Mouse (Mus musculus): ENCODE measurements at regions not wholly inside any gene's neighbourhood (a gene's known extent, or its start where the extent isn't known, plus 50 kb on each side); places are given as distances from the start of the nearest gene placed in this dataset.
A peak's percentile ranks its signal among the peaks of the same experiment; 100 is the strongest.

DNA sequence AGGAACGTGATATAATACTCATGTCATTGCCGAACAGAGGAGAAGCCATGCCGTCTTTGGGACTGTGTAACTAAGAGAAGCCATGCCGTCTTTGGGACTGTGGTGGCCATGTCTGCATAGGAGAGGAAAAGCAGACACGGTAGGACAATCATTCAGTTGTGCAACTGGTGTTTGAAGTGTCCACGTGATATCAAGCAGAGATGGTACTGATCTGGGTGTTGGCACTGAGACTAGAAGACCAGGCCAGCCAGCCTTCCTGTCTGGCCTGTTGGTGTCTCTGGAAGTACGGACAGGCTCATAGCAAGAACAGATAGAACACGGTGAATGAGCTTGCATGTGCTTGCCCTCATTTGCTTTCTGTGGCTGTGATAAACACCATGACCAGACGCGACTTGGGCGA, 175.7 kb downstream of the Slc38a4 start:
- DNase-seq (ENCODE audit: low spot score in 2 of 2): no peak

DNA sequence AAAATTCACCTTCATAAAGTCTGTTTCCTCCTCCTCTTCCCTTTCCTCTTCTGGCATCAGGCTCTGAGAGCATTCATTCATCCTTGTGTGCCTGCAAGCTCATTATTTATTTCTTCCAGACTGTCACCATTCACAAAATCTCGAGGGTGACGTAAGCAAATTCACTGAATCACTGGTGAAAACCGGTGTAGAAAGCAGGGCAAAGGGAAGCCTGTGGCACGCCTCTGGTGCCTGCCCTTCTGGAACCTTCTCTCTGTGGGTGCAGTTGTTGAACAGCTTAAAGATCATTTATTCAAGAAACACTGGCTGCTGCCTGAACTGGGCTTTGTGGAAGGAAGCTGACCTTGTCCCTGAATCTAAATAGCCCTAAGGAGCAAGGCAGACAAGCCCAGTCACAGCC, 177.0 kb downstream of the Slc38a4 start:
- no peak for DNase-seq (ENCODE audit: low spot score in 2 of 2)

- DNase-seq (ENCODE audit: low spot score in 2 of 2): no peak
Measured at GRCm38 (mm10) chr15:96877931-96878330, 177.8 kb downstream of the Slc38a4 start.

GRCm38 (mm10) chr15:96877271-96877670, 177.7 kb upstream of the Slc38a2 start:
- no peak for DNase-seq (ENCODE audit: low spot score in 2 of 2)

DNA sequence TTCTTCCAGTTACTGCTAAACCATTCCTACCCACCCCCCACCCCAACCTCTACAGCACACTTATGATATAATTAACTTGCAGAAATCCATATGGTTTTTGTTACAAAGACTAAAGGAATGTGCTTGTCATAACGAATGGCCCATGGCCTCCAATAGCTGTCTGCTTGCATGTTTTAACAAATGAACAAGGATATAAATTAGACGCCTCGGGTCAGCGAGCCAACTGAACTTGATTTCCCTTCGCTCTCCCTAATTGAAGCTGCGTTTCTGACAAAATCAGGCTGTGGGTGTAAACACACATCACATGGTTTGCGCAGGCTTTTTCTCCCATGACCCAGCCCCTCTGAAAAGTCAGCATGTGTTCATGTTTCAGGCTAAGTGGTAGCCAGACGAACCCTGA, 174.6 kb upstream of the Slc38a2 start:
- DNase-seq (ENCODE audit: low spot score in 2 of 2): no peak

DNA sequence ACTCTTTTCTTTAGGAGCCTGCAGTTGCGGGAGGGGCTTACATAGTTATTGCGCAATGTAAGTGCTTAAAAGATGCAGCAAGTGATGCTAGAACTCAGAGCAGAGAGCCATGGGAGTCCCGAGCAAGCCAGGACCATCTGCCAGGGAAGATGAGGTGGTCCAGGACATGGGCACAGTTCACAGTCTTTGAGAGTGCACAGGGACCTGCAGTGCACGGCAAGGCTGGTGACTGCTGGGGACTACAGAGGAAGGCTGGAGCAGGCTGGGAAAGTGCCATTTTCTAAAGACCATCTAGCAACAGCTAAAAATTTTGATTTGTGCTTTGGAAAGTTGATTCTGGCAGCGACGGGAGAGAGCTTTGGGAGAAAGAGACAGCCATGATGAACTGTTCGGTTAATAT, 174.0 kb upstream of the Slc38a2 start:
- no peak for DNase-seq (ENCODE audit: low spot score in 2 of 2)

DNA sequence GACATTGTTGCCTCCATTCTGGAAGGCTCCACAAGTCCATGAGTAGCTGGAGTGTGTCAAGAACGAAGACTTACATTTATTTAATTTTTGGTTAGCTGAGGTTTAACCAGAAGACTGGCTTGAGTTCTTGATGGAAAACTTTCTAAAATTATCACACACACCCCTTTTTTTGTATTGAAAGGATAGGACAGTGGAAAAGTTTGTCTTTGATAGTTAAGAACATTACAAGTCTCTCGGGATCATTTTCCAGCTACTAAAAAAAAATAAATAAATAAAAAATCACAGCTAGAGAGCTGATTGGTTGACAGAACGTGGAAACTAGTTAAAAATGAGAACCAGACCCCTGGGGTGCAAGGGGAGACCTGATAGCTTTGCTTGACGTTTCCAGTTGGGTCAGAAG, 173.6 kb upstream of the Slc38a2 start:
- no peak for DNase-seq (ENCODE audit: low spot score in 2 of 2)

- no peak for DNase-seq (ENCODE audit: low spot score in 2 of 2)
Measured at GRCm38 (mm10) chr15:96867701-96868100, 168.2 kb upstream of the Slc38a2 start.

DNA sequence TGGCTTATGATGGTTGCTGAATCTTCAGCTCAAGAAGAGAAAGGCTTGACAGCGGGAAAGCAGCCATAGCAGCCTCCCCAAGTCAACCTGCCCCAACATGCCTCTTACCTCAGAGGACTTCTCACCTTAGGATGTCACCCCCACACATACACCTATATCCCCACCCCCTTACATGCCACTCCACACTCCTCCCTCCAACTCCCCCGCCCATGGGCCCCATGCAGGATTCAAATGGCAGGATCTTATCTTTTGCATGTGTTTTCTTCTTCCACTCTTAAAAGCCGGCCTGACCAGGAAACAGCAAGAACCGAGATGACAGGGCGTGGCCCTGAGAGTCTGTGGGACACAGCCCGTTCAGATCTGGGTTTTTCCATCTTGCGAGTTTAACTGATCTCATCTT, 166.4 kb upstream of the Slc38a2 start:
- no peak for DNase-seq (ENCODE audit: low spot score in 2 of 2)

DNA sequence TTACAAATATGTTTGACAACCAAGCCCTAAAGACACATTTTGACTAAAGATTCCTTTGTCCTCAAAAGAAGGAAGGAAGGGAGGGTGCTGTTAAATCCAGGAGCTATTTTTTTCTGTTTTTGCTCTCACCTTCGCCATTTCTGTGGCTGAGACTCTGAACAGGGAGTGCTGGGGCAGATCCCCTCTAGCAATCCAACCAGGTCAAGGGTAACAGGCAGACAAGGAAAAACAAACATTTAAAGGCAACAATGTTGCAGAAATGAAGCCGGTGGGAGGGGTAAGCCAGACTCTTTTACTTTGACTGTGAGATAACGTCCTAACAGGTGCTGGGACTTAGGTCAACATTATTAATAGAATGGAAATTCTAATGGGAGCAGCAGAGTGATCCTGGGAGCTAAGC, 158.2 kb upstream of the Slc38a2 start:
- no peak for DNase-seq (ENCODE audit: low spot score in 2 of 2)

- no peak for DNase-seq (ENCODE audit: low spot score in 2 of 2)
Measured at GRCm38 (mm10) chr15:96851970-96852768, 152.6 kb upstream of the Slc38a2 start.

- DNase-seq (ENCODE audit: low spot score in 2 of 2): peak; percentile 23 to 67
Measured at GRCm38 (mm10) chr15:96848150-96848549, 148.6 kb upstream of the Slc38a2 start.

DNA sequence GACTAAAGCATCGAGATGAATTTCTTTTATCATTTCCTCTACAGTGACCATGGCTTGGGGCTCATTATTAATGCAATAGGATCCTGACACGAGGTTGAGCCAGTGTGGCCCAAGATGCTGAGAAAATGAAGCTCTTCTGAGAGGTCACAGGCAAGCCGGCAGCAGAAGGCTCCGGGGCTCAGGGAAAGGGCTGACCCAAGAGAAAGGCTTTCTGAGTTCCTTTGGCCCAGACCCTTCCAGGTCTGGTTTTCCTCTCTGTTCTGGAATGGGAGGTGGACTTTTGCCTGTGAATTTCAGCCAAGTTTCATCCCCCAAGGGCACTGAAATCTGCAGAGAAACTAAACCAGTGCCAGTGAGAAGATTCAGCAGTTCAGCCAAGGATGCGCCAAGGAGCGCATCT, 145.7 kb upstream of the Slc38a2 start:
- DNase-seq (ENCODE audit: low spot score in 2 of 2): no peak

- DNase-seq (ENCODE audit: low spot score in 2 of 2): no peak
Measured at GRCm38 (mm10) chr15:96844290-96844689, 144.8 kb upstream of the Slc38a2 start.

DNA sequence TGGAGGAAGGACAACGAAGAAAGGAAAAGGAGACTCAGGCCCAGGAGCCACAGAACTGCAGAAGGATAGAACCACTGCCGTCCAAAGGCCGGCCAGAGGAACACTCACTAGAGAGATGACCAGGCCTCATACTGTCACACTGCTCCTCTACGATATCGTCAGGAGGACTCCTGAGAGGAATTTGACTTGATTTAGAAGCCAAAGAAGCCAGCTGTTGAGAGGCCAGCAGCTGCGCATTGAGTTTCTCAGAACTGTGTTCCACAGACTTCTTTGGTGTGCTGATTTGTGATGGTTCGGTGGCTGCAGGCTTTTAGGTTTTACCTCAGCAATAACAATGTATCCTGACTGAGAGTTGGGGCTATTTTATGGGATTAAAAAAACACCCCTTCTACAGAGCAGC, 144.1 kb upstream of the Slc38a2 start:
- DNase-seq (ENCODE audit: low spot score in 2 of 2): no peak

DNA sequence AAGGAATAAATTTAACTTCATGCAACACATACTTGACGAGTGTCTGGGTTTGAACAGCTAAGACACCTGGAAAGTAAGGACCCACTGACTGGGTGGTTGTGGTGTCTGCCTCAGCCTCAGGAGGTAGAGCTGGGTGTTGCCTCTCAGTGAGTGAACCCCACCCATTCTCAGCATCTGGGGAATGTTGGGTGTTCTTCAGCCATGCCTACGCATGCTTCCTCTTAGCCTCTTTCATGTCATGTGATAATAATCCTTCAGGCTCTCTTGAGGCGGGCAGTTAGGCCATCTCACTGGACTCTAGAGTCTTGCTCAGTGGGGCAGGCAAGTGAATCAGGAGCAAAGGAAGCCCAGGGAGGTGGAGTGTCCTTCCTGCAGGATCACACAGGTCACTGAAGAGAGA, 143.4 kb upstream of the Slc38a2 start:
- DNase-seq (ENCODE audit: low spot score in 2 of 2): no peak

- no peak for DNase-seq (ENCODE audit: low spot score in 2 of 2)
Measured at GRCm38 (mm10) chr15:96836670-96837069, 137.1 kb upstream of the Slc38a2 start.

GRCm38 (mm10) chr15:96834862-96835261, 135.3 kb upstream of the Slc38a2 start:
- no peak for DNase-seq (ENCODE audit: low spot score in 2 of 2)

DNA sequence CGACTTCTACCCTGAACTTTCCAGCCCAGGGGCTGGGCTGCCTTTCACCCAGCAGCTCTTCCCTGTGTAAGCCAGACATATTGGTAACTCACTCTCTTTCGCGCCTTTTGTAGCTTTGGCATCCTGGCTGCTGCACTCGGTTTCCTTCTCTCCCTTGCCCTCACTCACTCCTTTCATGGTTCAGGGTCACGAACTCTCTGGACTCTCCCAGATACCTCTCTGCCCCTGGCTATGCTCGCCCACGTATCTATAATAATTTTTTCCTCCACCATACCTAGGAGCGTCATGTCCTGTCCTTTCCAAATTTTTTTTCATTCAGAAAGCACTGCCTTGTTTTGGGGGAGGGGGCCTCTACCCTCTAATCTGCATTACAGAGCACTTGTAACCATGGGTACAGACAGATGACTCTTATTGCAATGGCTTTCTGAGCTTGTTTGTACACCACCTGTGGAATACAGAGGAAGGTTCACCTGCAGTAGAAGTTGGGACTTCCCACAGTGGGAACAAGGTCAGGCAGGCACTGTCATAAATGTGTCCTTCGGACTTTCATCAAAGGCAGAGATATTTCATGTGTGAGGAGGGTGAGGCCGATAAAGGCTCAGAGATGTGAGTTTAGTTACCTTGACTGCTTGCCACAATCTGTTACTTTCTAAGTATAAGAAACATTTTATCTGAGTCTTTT, 134.8 kb upstream of the Slc38a2 start:
- DNase-seq (ENCODE audit: low spot score in 2 of 2): no peak

DNA sequence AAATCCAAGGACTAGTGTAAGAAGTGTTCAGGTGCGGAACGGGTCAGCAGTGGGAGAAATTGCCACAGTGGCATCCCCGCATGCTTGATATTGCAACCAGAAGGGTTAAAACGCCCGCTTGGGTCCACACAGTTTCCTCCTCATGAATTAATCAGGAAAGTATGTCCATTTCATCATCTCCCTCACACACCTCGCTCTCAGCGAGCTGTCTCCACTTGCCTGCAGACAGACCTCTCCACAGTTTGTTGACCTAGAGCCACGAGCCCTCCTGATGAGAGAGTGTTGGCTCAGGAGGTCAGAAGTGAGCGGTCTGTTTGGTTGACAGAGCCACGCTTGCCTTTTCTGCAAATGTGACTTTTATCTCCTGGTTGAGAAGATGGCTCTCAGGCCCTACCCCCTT, 132.9 kb upstream of the Slc38a2 start:
- DNase-seq (ENCODE audit: low spot score in 2 of 2): no peak

DNA sequence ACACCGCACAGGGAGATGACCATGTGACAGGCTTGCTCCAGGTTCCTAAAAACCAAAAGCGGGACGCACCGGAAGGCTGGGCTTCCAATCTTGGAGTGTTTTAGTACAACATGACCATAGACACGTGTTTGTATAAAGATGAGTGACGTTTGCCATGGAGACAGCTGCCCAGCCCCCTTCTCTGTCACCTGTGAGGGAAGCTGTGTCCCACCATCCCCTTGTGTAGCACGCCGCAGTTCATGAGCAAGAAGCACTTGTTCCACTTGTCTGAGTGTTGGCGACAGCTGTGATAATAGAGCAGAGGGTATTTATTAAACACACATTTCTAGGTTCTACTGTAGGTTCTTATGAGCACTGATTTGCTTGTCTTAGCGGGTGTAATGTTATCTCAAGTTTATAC, 131.7 kb upstream of the Slc38a2 start:
- DNase-seq (ENCODE audit: low spot score in 2 of 2): no peak

- no peak for DNase-seq (ENCODE audit: low spot score in 2 of 2)
Measured at GRCm38 (mm10) chr15:96830578-96830977, 131.0 kb upstream of the Slc38a2 start.

DNA sequence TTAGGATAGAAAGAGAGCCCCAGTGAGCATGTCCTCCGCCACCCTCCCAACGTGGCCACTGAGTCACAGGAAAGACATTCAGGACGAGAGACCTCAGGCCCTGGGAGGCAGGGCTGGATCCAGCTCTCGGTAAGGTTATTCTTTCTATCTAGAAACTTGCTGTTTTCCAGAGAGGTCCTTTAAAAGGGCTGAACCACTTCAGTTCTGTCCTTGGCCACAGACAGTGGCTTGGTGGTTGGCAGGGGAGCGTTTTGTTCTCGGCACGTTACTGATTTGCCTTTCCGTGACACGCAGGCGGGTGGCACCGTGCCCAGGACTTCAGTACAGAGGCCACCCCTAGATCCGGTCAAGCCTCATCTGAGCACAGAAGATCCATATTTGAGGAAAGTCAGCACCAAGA, 130.4 kb upstream of the Slc38a2 start:
- DNase-seq (ENCODE audit: low spot score in 2 of 2): peak in 1 of 2 experiments; percentile 27

Measured in spleen, postnatal 10 days (tissue).